Mouse (Mus musculus) erythroblast, embryonic 14.5 days (primary cell): ENCODE results near the gene Cenpa. TPM values are rescaled to one million over a fixed set of nuclear protein-coding genes. Genes with fewer than 3 reads are reported as not detected.

Experiments used
- H3K27me3 ChIP-seq: 2 replicates; pipeline ENCODE4 v1.6.1; 2012; ENCODE audit warnings: inconsistent platforms; ENCODE audit not compliant: control insufficient read depth
- H3K36me3 ChIP-seq: 2 replicates; pipeline ENCODE4 v1.6.1; 2012; ENCODE audit warnings: mild to moderate bottlenecking, inconsistent platforms; ENCODE audit not compliant: control insufficient read depth
- H3K4me1 ChIP-seq: 2 replicates; pipeline ENCODE4 v1.6.1; 2012; ENCODE audit warnings: inconsistent platforms; ENCODE audit not compliant: control insufficient read depth
- H3K4me3 ChIP-seq: replicated peaks from 2 replicates; pipeline ENCODE3; 2012; ENCODE audit warnings: moderate library complexity, mild to moderate bottlenecking, inconsistent platforms
- H3K9me3 ChIP-seq: 2 replicates; pipeline ENCODE4 v1.6.1; 2012; ENCODE audit warnings: low read length, inconsistent platforms, mixed read lengths; ENCODE audit not compliant: control insufficient read depth
- GATA1 ChIP-seq: IDR thresholded peaks from 2 replicates; pipeline ENCODE4 v1.6.1; 2012; ENCODE audit warnings: low read length, inconsistent platforms, mixed read lengths
- TAL1 ChIP-seq: IDR thresholded peaks from 3 replicates; pipeline ENCODE4 v1.6.1; 2012; ENCODE audit warnings: low read length, inconsistent platforms, mixed read lengths
- polyA plus RNA-seq: library from polyadenylated mRNA; stranded (reverse); fragments of >175 nt; gene quantifications from 2 replicates; pipeline ENCODE4 v1.2.3, GENCODE M21; 2012

Gene Cenpa
- polyA plus RNA-seq, 1 experiment, result 83.8 TPM

DNA sequence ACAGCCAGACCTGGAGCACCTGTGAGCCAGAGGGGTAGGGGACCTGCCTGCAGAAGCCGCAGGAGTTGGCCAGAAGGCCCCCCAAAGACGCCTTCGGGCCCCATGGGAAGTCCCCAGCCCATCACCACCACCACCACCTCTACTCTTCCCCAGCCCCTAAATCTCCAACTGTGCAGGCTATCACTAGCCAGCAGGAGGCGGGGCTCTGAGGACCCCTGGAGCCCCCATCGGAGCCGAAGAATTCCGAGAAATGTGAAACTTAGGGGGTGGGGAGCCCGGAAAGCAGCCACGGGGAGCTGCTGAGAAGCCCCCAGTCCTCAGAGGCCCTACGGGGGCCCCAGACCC is 43.8 kb upstream of the Cenpa start:
- peaks cover 43% of the 10 kb centered on the region for H3K27me3 ChIP-seq
- no peak for TF ChIP-seq TAL1
- TF ChIP-seq GATA1, result no peak
- H3K36me3 ChIP-seq, result no peaks in the 10 kb centered on the region
- peaks cover 2% of the 10 kb centered on the region; the same call in 1 of the 2 replicates for H3K9me3 ChIP-seq
- H3K4me3 ChIP-seq, result no peak overlapping the region
- peaks cover 5% of the 10 kb centered on the region; the same call in 1 of the 2 replicates for H3K4me1 ChIP-seq

DNA sequence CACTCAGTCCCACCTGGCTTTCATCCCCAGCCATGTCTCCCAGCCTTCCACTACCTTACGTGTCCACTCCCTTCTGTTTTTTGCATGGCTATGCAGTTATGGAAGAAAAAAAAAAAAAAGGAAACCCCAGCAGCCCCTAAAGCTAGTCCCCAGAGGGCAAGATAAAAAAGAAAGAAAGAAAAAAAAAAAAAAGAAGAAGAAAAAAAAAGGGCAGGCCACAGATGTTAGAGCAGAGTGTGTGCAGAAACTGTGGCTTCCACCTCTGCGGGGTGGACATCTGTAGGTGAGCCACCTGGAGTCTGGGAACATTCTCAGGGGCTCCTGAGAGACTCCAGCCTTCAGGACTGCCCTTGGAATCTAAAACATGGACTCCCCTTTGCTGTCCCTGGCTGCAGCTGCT is 43.2 kb upstream of the Cenpa start:
- peaks cover 43% of the 10 kb centered on the region for H3K27me3 ChIP-seq
- no peak for TF ChIP-seq TAL1
- no peak for TF ChIP-seq GATA1
- H3K4me3 ChIP-seq, result no peak overlapping the region
- H3K4me1 ChIP-seq, result peaks cover 5% of the 10 kb centered on the region; the same call in 1 of the 2 replicates
- H3K9me3 ChIP-seq, result peaks cover 2% of the 10 kb centered on the region; the same call in 1 of the 2 replicates
- H3K36me3 ChIP-seq, result no peaks in the 10 kb centered on the region

DNA sequence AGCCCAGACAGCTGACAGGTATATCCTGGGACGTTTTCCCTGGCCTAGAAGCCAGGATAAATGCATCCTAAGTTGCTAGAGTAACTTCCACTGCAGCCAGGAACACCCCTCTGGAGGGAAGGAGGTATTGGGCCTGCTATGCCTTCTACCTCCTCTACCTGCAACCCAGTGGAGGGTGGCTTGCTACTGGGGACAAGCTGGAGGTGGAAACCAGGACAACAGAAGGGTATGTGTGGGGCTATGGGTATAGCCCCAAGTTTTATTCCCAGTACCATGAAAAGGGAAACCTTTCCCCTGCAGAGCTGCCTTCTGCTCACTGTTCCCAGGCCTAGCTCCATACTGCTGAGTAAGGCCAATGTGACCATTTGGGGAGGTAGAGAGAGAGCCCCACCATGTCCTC is 42.3 kb upstream of the Cenpa start:
- peaks cover 2% of the 10 kb centered on the region; the same call in 1 of the 2 replicates for H3K9me3 ChIP-seq
- peaks cover 43% of the 10 kb centered on the region for H3K27me3 ChIP-seq
- TF ChIP-seq GATA1 (no peak), TAL1 (no peak)
- H3K4me3 ChIP-seq, result no peak overlapping the region
- H3K4me1 ChIP-seq, result peaks cover 5% of the 10 kb centered on the region; the same call in 1 of the 2 replicates
- H3K36me3 ChIP-seq, result no peaks in the 10 kb centered on the region

DNA sequence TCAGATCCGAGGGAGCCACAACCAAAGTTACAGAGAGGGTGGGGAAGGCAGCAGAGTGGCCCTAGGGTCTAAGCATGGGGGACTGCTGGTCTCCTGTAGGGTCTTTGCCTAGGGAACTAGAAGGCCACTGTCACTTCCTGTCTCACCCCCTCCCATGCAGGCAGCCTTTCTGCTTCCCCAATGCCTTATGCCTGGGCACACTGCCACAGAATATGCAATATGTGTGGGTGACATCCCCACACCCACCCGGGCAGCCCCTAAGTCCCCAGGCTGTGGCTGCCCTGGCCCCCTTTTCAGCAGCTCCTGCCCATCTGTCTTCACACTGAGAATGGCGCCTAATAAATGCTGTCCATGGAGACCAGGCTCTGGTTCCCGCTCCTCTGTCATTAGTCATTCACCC is 41.7 kb upstream of the Cenpa start:
- no peaks in the 10 kb centered on the region for H3K36me3 ChIP-seq
- no peak for TF ChIP-seq GATA1
- no peak for TF ChIP-seq TAL1
- H3K27me3 ChIP-seq, result peaks cover 43% of the 10 kb centered on the region

DNA sequence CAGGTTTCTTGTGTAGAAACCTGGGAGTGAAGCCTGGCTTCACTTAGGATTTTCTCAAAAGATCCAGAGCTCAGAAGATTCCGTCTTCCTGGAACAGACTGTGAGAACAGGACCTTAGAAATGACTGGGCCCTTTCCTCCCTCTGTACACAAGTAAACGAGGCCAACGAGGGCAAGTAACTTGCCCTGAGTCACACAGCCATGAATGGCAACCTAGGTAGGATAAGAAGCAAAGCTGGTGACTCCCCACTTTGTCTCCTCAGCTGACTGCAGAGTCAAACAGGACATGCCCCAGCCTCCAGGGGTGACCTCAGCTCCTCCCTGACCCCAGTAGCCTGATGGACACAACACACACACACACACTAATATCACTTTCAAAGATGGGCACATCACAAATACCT is 41.2 kb upstream of the Cenpa start:
- H3K4me1 ChIP-seq, result peaks cover 5% of the 10 kb centered on the region; the same call in 1 of the 2 replicates
- no peak for TF ChIP-seq TAL1
- TF ChIP-seq GATA1, result no peak
- no peak overlapping the region for H3K4me3 ChIP-seq
- peaks cover 2% of the 10 kb centered on the region; the same call in 1 of the 2 replicates for H3K9me3 ChIP-seq
- no peaks in the 10 kb centered on the region for H3K36me3 ChIP-seq
- H3K27me3 ChIP-seq, result peaks cover 43% of the 10 kb centered on the region

More for the DNA sequence above, 41.7 kb upstream of the Cenpa start:
- Histone ChIP-seq H3K4me1 (peaks cover 5% of the 10 kb centered on the region; the same call in 1 of the 2 replicates), H3K4me3 (no peak overlapping the region), H3K9me3 (peaks cover 2% of the 10 kb centered on the region; the same call in 1 of the 2 replicates)

DNA sequence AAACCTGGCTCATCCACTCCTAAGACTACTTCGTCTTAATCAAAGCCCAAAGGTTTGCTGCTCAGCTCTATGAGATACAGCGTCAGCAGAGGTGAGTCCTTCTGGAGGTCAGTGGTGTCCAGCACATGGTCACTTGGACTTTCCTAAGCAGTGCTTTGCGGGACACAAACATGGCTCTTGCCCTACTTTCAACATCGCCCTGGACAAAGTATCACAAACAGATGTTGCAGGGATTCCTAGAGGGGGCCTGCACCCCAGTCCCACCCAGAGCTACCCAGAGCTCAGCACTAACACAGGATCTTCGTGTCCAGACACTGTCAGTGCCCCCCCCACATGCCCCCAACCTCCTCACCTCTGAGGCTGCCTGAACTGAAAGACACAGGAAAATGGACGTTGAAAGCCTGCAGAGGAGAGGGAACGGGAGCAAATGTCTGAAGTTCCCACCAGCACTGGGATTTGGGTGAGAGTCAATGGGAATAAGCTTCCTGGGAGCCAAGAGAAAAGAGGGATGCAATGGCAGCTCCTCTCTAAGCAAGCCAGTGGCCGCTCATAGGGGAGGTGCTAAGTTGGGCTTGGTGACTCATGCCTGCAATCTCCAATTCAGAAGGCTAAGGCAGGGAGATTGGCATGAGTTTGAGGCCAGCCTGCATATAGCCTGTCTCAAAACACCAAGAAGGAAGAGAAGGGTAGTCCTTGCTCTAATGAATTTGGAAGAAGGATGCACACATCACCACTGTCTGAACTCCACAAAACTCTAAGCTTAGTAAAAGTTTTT is 40.1 kb upstream of the Cenpa start:
- Histone ChIP-seq H3K4me1 (peaks cover 5% of the 10 kb centered on the region; the same call in 1 of the 2 replicates), H3K27me3 (peaks cover 35% of the 10 kb centered on the region), H3K4me3 (no peak overlapping the region), H3K9me3 (peaks cover 2% of the 10 kb centered on the region; the same call in 1 of the 2 replicates), H3K36me3 (no peaks in the 10 kb centered on the region)
- TF ChIP-seq TAL1, result no peak
- no peak for TF ChIP-seq GATA1

DNA sequence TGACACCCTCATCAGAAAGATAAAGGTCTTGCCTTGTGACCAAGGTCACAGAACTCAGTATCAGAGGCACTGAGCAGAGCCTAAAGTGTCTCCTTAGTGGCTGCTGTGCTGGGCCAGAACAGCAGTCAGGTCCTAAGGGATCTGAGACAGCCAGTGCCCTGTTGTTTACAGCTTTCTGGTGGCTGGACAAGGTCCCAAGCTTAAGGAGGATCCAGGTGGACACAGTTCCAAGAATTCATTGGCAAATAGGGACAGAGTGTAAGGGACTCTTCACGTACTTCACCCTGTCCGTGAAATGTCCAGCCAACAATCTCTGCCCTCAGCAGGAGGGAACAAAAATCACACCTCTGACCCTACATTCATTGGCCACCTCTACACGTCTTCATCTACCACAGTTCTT is 38.1 kb upstream of the Cenpa start:
- H3K4me1 ChIP-seq, result no peaks in the 10 kb centered on the region
- no peaks in the 10 kb centered on the region for H3K9me3 ChIP-seq
- H3K27me3 ChIP-seq, result peaks cover 15% of the 10 kb centered on the region
- H3K4me3 ChIP-seq, result no peak overlapping the region
- H3K36me3 ChIP-seq, result no peaks in the 10 kb centered on the region
- TF ChIP-seq TAL1, result no peak
- no peak for TF ChIP-seq GATA1

- Histone ChIP-seq H3K36me3 (no peaks in the 10 kb centered on the region), H3K4me1 (no peaks in the 10 kb centered on the region), H3K27me3 (peaks cover 2% of the 10 kb centered on the region; the same call in 1 of the 2 replicates), H3K9me3 (no peaks in the 10 kb centered on the region), H3K4me3 (no peak overlapping the region)
- no peak for TF ChIP-seq GATA1
- TF ChIP-seq TAL1, result no peak
These were observed 36.2 kb upstream of the Cenpa start for GRCm38 (mm10) chr5:30630401-30630800.

- TF ChIP-seq GATA1 (no peak), TAL1 (no peak)
- H3K36me3 ChIP-seq, result no peaks in the 10 kb centered on the region
- H3K27me3 ChIP-seq, result 0 out of 2 replicates have a peak, but pooled peaks cover 2% of the 10 kb centered on the region
- no peak overlapping the region for H3K4me3 ChIP-seq
- H3K9me3 ChIP-seq, result no peaks in the 10 kb centered on the region
- no peaks in the 10 kb centered on the region for H3K4me1 ChIP-seq
These were observed 34.4 kb upstream of the Cenpa start for GRCm38 (mm10) chr5:30632134-30632533.
